Comparison of ENCODE assay signal across 8 mouse cellular contexts in the genomic region with DNA sequence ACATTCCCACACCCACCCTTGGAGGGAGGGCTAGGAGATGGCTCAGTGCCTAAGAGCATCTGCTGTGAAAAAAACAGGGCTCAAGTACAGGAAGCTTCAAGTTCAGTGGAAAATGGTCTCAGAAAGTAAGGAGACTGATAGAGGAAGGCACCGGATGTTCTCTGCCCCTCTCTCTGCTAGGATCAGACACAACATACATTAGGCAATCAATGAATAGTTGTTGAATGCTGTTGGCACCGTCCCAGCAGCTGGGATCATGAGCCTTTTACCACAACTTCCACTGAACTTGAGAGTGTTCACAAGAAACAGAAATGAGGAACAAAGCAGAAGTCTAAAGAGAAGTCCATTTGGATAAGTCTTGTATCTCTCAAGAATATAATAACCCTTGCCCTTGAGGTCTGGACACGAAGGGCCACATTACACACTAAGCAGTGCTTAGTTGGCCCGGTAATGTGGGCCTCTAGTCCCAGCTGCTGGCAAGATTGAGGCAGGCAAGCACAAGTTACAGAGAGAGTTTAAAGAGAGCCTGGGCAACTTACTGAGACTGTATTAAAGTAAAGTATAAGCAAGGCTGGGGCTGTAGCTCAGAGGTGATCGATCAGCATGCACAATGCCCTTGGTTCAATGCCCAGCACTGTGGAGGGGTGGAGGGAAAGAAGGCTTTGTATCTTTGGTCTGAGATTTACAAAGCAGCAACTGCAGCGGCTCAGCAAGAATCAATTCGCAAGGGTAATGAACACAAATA. TPM values are rescaled to one million over a fixed set of nuclear protein-coding genes. Genes with fewer than 3 reads are reported as not detected.
DNase-seq lines count a peak whose midpoint lies in the region; ATAC-seq lines count a peak whose summit lies in the region.

No protein-coding gene starts in this region.

- no peaks in the 10 kb centered on the region for H3K9me3 ChIP-seq in kidney, embryonic 16.5 days (ENCODE audit: low read length)

- no peak for DNase-seq in kidney, adult 9 months
- DNase-seq in adrenal gland, postnatal 25 days, result peak; percentile 30
- peak; percentile 6 for DNase-seq in heart, postnatal 25 days (ENCODE audit: low spot score)
- DNase-seq in spleen, adult 12 weeks (ENCODE audit: low spot score), result no peak
- DNase-seq in urinary bladder, adult 2 months (ENCODE audit: low spot score), result no peak
- no peak for DNase-seq in thymus, postnatal 4 days

- no peak overlapping the region for H3K9ac ChIP-seq in kidney, embryonic 16.5 days (replicated peaks; ENCODE audit: low read length)

- peaks cover 28% of the 10 kb centered on the region for H3K4me1 ChIP-seq in kidney, embryonic 16.5 days (ENCODE audit: insufficient read depth, low read length)

- H3K36me3 ChIP-seq in kidney, embryonic 16.5 days (ENCODE audit: insufficient read depth, low read length), result peaks cover 8% of the 10 kb centered on the region; the same call in 1 of the 2 replicates
- H3K36me3 ChIP-seq in macrophage (ENCODE audit: inconsistent target), result no peaks in the 10 kb centered on the region

- no peaks in the 10 kb centered on the region for H3K27me3 ChIP-seq in kidney, embryonic 16.5 days (ENCODE audit: insufficient read depth, low read length)

- H3K27ac ChIP-seq in kidney, embryonic 16.5 days (ENCODE audit: low read length), result peak overlapping the region; percentile 59; the same call in 1 of the 2 replicates
- 0 out of 2 replicates have a peak overlapping the region, but pooled peaks have one; percentile 27 for H3K27ac ChIP-seq in macrophage

- H3K4me3 ChIP-seq in kidney, embryonic 16.5 days (ENCODE audit: low read length), result no peak overlapping the region
- H3K4me3 ChIP-seq in macrophage (ENCODE audit: inconsistent target), result no peak overlapping the region

- intact Hi-C loops in heart, postnatal 25 days (cut with DNase I), result no loop called here

- no peak for ATAC-seq in kidney, embryonic 16.5 days (ENCODE audit: low FRiP score, low TSS enrichment)

- no peak overlapping the region for H3K4me2 ChIP-seq in kidney, embryonic 16.5 days (replicated peaks; ENCODE audit: low read depth, low read length)

- no peaks in the 10 kb centered on the region for H3K79me2 ChIP-seq in macrophage (ENCODE audit: inconsistent target)

- WGBS in kidney, embryonic 16.5 days, result 55% methylated on average over 7 of the region's 7 CpGs
- 40% methylated on average over 7 of the region's 7 CpGs for WGBS in macrophage (ENCODE audit: missing documents)

RNA-seq across cellular contexts. Expression of a gene that starts 17.2 kb away (rescaled TPM):
- polyA plus RNA-seq in kidney, embryonic 16.5 days (2015; fragmentation: Nextera tagmentation; extraction: Ambion mirVana), result 4.8 and 6.4 TPM in 2 replicates
- 35.1 and 35.7 TPM in 2 replicates for total RNA-seq in adrenal gland, postnatal 25 days (2021)
- total RNA-seq in heart, postnatal 25 days (2021), result 10 to 100 TPM; 23.2 to 28.0 TPM
- total RNA-seq in macrophage (2018; cell fraction: chromatin; rRNA removed), result 10 to 100 TPM in 22 of 26 experiments, 1 to 10 TPM in 4; 5.7 to 32.1 (median 16.8) TPM
- total RNA-seq in macrophage (2018; cell fraction: cytosol; rRNA removed), result 10 to 100 TPM in 2 of 26 experiments, 1 to 10 TPM in 24; 5.5 to 10.4 (median 7.3) TPM
- total RNA-seq in macrophage (2018; cell fraction: nucleus; rRNA removed), result 10 to 100 TPM in 20 of 26 experiments, 1 to 10 TPM in 6; 5.1 to 30.3 (median 12.3) TPM
- polyA plus RNA-seq in macrophage (2018), result 4.6 to 7.8 TPM (median 6.3 TPM) in 3 replicates
- 9.2 and 17.4 TPM in 2 replicates for polyA plus RNA-seq in urinary bladder, adult 2 months (2012; rRNA removed)

RNA-seq across cellular contexts. Expression of a gene that starts 45.4 kb away (rescaled TPM):
- polyA plus RNA-seq in kidney, embryonic 16.5 days (2015; fragmentation: Nextera tagmentation; extraction: Ambion mirVana), result 181 and 207 TPM in 2 replicates
- total RNA-seq in adrenal gland, postnatal 25 days (2021), result 9.4 and 9.8 TPM in 2 replicates
- under 1 TPM; 0.81 to 0.84 TPM for total RNA-seq in heart, postnatal 25 days (2021)
- 10 to 100 TPM in 1 of 26 experiments, 1 to 10 TPM in 18, under 1 TPM in 4, not detected in 3; 0.34 to 11.1 (median 2.8) TPM for total RNA-seq in macrophage (2018; cell fraction: chromatin; rRNA removed)
- total RNA-seq in macrophage (2018; cell fraction: cytosol; rRNA removed), result 1 to 10 TPM; 1.8 to 6.1 (median 3.5) TPM
- 10 to 100 TPM in 1 of 26 experiments, 1 to 10 TPM in 23, under 1 TPM in 2; 0.37 to 32.7 (median 1.9) TPM for total RNA-seq in macrophage (2018; cell fraction: nucleus; rRNA removed)
- polyA plus RNA-seq in macrophage (2018), result 0.56 to 25.5 TPM (median 11.5 TPM) in 3 replicates
- polyA plus RNA-seq in urinary bladder, adult 2 months (2012; rRNA removed), result 1.8 and 3.1 TPM in 2 replicates

Comparison
In these comparisons a context has a peak if more than half of its experiments do, and no peak if none do; other contexts are left out.
1. DNase-seq: peak in adrenal gland, postnatal 25 days (single experiment) and heart, postnatal 25 days (single experiment); none in kidney, adult 9 months (single experiment), spleen, adult 12 weeks (single experiment), urinary bladder, adult 2 months (single experiment) and thymus, postnatal 4 days (single experiment).